Mouse (Mus musculus) monocyte, adult 2 months (primary cell): ENCODE data around the gene 9930021J03Rik.
A peak's percentile ranks its signal among the peaks of the same experiment; 100 is the strongest.

ENCODE experiments used
- DNase-seq, 2 experiments: peaks; one replicate each; pipeline ENCODE4 v3.0.0; 2022; ENCODE audit warnings: low spot score in 2 of 2, low read depth in 1 of 2

The 9930021J03Rik gene

GRCm38 (mm10) chr19:29696840-29697239 lies 108.9 kb downstream of the 9930021J03Rik start:
- no peak for DNase-seq

DNA sequence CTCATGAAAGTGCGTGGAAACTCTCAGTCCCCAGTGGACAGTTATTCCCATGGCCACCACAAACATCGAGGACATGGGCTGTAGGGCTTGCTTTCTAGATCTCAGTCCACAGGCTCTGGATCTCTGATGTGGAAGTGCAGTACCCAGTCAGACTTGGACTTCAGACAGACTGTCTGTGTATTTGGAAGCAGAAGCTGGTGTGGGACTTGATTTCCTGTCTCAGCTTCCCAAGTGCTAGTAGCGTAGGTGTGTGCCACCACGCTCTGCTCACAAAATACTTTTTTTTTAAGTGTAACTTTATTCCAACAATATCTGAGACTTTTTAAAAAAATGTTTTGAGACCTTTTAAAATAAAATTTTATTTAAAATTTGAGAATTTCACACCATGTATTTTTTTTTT lies 109.5 kb downstream of the 9930021J03Rik start:
- DNase-seq, result no peak

DNA sequence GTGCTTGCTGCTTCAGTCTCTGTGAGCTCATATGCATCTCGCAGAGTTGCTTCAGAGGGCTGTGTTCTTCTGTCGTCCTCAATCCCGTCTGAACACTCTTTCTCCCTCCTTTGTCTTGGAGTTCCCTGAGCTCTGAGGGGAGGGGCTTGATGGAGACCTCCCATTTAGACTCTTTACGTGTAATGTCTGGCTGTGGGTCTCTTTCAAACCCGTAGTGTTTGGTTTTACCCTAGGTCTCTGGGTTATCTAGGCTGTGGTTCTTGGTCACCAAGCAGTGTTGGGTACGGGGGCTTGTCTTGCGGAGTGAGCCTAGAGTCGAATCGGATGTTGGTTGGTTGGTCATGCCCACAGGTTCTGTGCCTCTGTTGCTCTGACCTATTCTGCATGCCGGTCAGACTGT lies 110.7 kb downstream of the 9930021J03Rik start:
- DNase-seq, result no peak

- peak in 1 of 2 experiments; percentile 52 for DNase-seq
Measured at GRCm38 (mm10) chr19:29683844-29684540, 121.8 kb downstream of the 9930021J03Rik start.

- DNase-seq, result no peak
Measured at GRCm38 (mm10) chr19:29680182-29681152, 125.3 kb downstream of the 9930021J03Rik start.

- no peak for DNase-seq
Measured at GRCm38 (mm10) chr19:29678181-29678778, 127.5 kb downstream of the 9930021J03Rik start.

DNA sequence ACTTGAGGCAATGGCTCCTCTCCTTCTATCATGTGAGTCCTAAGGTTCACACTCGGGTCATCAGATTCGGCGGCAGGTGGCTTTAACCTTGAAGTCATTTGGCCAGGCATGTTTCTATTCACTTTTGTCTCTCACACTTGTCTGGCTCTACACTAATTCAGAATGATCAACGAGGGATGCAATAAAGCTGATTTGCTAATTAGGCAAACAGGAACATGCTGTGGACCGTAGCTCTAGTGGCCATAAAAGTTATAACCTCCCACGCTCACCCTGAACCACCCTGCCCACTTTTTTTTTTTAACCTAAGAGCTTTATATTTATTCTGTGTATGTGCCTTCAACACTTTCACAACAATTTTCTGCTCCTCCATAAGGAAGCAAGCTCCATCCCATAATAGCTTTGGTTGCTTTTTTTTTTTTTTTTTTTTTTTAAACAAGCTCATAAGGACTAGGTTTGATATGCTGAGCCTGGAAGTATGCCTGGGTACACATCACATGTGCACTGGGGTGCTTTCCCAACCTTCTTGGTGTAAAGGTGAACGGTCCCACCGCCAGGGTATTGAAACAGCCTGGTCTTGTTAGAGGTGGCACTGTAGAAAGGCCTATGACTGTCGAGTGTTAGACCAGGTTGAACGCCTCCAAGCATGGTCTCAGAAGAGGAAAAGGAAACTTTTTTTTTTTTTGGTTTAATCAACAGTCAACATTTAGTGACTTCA lies 129.2 kb downstream of the 9930021J03Rik start:
- no peak for DNase-seq

DNA sequence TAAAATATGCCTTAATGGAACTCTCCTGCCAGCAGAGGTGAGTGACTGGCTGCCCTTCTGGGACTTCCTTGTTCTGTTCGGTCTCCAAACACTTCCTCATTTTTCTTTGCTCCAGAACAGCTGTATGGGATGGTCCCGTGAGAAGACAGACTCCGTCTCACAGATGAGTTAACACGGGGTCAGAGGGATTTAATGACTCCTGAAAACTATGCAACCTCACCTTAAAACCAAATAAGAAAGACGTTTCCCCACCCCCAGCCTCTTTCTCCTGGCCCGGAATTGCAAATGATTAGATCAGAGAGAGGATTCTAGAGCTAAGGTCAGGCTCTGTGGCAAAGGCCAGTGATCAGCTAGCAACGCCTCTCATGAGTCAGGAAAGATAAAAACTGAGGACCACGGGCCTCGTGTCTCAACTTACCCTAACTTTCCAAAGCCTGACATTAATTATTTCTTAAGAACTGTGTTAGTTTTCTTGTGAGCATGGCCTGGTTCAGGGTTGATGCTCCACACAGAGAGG lies 130.2 kb downstream of the 9930021J03Rik start:
- DNase-seq, result no peak

- no peak for DNase-seq
Measured at GRCm38 (mm10) chr19:29674946-29675345, 130.8 kb downstream of the 9930021J03Rik start.

- DNase-seq, result no peak
Measured at GRCm38 (mm10) chr19:29672660-29673059, 133.1 kb downstream of the 9930021J03Rik start.

- no peak for DNase-seq
Measured at GRCm38 (mm10) chr19:29671160-29671559, 134.6 kb downstream of the 9930021J03Rik start.

- no peak for DNase-seq
Measured at GRCm38 (mm10) chr19:29670247-29670646, 135.5 kb downstream of the 9930021J03Rik start.

GRCm38 (mm10) chr19:29668135-29668534 lies 137.7 kb downstream of the 9930021J03Rik start:
- no peak for DNase-seq

GRCm38 (mm10) chr19:29666965-29667594 lies 138.7 kb downstream of the 9930021J03Rik start:
- no peak for DNase-seq

- no peak for DNase-seq
Measured at GRCm38 (mm10) chr19:29666164-29666563, 139.6 kb downstream of the 9930021J03Rik start.

GRCm38 (mm10) chr19:29664934-29665333 lies 140.9 kb downstream of the 9930021J03Rik start:
- no peak for DNase-seq
